Mouse (Mus musculus): Measurements from ENCODE around the gene Cop1. TPM values are rescaled to one million over a fixed set of nuclear protein-coding genes. Genes with fewer than 3 reads are reported as not detected.
"Not testable (repeated sequence)": the region's sequence is repeated elsewhere in the genome, so short reads cannot be mapped to it uniquely, and the experiment has no call there.

Gene Cop1
- 95.5 and 107 TPM in 2 replicates for polyA plus RNA-seq (2014; fragmentation: Nextera tagmentation; extraction: Ambion mirVana)

GRCm38 (mm10) chr1:159231781-159232571 lies at the start of gene Cop1:
TSS of gene Cop1 (plus strand) at chr1:159232320.
- H3K9ac ChIP-seq (ENCODE audit: low read length), result peak within 1 kb of the TSS; percentile 89
- not testable (repeated sequence) for H3K27me3 ChIP-seq (ENCODE audit: control insufficient read depth, insufficient read depth, low read length); H3K9me3 ChIP-seq (ENCODE audit: control insufficient read depth, low read length); H3K36me3 ChIP-seq (ENCODE audit: control insufficient read depth, insufficient read depth, low read length)
- H3K4me3 ChIP-seq (ENCODE audit: control insufficient read depth in 1 of 2, insufficient read depth in 1 of 2, low read depth in 1 of 2, low read length in 2 of 2), result peak within 1 kb of the TSS; percentile 76
- H3K4me2 ChIP-seq (ENCODE audit: low read length), result peak within 1 kb of the TSS; percentile 84
- under 1% methylated on average over 78 of the region's 97 CpGs for WGBS
- H3K27ac ChIP-seq (replicated peaks in 1 of 2; ENCODE audit: control insufficient read depth in 1 of 2, insufficient read depth in 1 of 2, low read depth in 2 of 2, low read length in 2 of 2), result peak within 1 kb of the TSS; percentile 95 to 96
- peak; percentile 98 for ATAC-seq (ENCODE audit: insufficient number of reproducible peaks, insufficient read depth, low FRiP score, low read depth)
- peaks cover 5 to 29% of the 10 kb centered on the region in 2 experiments for H3K4me1 ChIP-seq (ENCODE audit: control insufficient read depth in 2 of 2, insufficient read depth in 2 of 2, low read length in 2 of 2)

DNA sequence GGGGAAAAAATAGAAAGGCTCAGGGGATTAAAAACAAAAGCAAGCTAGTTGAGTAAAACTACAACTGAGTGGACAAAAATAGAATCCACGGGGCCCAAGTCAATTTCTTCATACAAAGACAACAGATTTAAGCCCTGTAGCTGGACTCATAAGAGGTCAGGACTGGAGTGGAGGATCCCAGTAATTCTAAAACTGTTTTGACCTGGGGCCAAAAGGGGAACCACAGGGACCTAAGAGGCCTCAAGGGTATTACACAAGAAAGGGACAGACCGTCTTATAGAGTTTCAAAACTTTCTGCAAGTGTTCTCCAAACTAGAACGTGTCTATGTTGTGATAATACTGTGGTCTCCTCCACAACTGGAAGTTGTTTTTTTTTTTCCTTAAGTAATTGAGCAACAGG lies 45.4 kb upstream of the Cop1 start:
- no peak overlapping the region for H3K27ac ChIP-seq (replicated peaks in 1 of 2; ENCODE audit: control insufficient read depth in 1 of 2, insufficient read depth in 1 of 2, low read depth in 2 of 2, low read length in 2 of 2)
- no peak overlapping the region for H3K9ac ChIP-seq (ENCODE audit: low read length)
- H3K27me3 ChIP-seq (ENCODE audit: control insufficient read depth, insufficient read depth, low read length), result no peaks in the 10 kb centered on the region
- WGBS, result 50% methylated on average over 3 of the region's 3 CpGs
- H3K4me3 ChIP-seq (ENCODE audit: control insufficient read depth in 1 of 2, insufficient read depth in 1 of 2, low read depth in 1 of 2, low read length in 2 of 2), result no peak overlapping the region
- no peaks in the 10 kb centered on the region for H3K36me3 ChIP-seq (ENCODE audit: control insufficient read depth, insufficient read depth, low read length)
- H3K9me3 ChIP-seq (ENCODE audit: control insufficient read depth, low read length), result no peaks in the 10 kb centered on the region
- H3K4me2 ChIP-seq (ENCODE audit: low read length), result no peak overlapping the region
- no peak for ATAC-seq (ENCODE audit: insufficient number of reproducible peaks, insufficient read depth, low FRiP score, low read depth)
- no peaks in the 10 kb centered on the region for H3K4me1 ChIP-seq (ENCODE audit: control insufficient read depth in 2 of 2, insufficient read depth in 2 of 2, low read length in 2 of 2)

DNA sequence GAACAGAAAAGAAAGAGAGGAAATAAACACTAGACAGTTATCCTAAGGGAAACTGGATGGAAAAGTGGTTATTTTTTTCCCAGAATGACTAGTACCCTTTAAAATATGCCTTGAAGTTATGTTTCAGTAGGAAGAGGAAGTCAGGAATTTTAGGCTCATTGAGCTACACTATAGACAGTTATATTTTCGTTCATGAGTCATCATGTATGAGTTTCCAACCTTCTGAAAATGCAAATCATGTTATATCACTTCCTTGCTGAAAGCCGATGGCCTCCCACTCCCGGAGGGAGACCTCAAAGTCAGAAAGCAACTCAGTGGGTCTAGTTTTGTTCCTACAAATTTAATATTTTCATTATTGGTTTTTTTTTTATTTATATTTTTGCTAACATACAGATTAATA lies 33.5 kb upstream of the Cop1 start:
- Histone ChIP-seq H3K4me1 (ENCODE audit: control insufficient read depth in 2 of 2, insufficient read depth in 2 of 2, low read length in 2 of 2) (no peaks in the 10 kb centered on the region), H3K27ac (replicated peaks in 1 of 2; ENCODE audit: control insufficient read depth in 1 of 2, insufficient read depth in 1 of 2, low read depth in 2 of 2, low read length in 2 of 2) (no peak overlapping the region), H3K27me3 (ENCODE audit: control insufficient read depth, insufficient read depth, low read length) (no peaks in the 10 kb centered on the region), H3K9me3 (ENCODE audit: control insufficient read depth, low read length) (no peaks in the 10 kb centered on the region), H3K4me3 (ENCODE audit: control insufficient read depth in 1 of 2, insufficient read depth in 1 of 2, low read depth in 1 of 2, low read length in 2 of 2) (no peak overlapping the region), H3K4me2 (ENCODE audit: low read length) (no peak overlapping the region), H3K36me3 (ENCODE audit: control insufficient read depth, insufficient read depth, low read length) (no peaks in the 10 kb centered on the region), H3K9ac (ENCODE audit: low read length) (no peak overlapping the region)
- 62% methylated on average over 3 of the region's 3 CpGs for WGBS
- ATAC-seq (ENCODE audit: insufficient number of reproducible peaks, insufficient read depth, low FRiP score, low read depth), result no peak

DNA sequence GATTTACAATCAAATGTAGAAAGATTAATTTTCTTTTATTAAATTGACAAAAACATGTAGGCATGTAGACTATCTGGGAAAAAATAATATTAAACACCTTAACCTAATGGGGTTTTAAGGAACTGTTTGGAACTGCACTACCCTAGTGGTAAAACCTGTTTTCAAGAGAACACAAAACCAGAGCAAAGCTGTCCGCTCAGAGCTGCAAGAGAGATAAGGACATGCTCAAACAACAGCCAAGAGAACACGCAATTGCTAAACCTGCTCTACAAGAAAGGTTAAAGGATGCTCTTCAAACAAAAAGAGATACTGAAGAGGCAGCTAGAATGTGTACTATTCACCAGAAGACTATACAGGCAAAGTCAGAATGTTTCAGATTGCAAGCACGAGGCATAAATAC lies 32.5 kb upstream of the Cop1 start:
- Histone ChIP-seq H3K9me3 (ENCODE audit: control insufficient read depth, low read length) (no peaks in the 10 kb centered on the region), H3K27me3 (ENCODE audit: control insufficient read depth, insufficient read depth, low read length) (no peaks in the 10 kb centered on the region), H3K4me1 (ENCODE audit: control insufficient read depth in 2 of 2, insufficient read depth in 2 of 2, low read length in 2 of 2) (no peaks in the 10 kb centered on the region), H3K27ac (replicated peaks in 1 of 2; ENCODE audit: control insufficient read depth in 1 of 2, insufficient read depth in 1 of 2, low read depth in 2 of 2, low read length in 2 of 2) (no peak overlapping the region), H3K4me2 (ENCODE audit: low read length) (no peak overlapping the region), H3K36me3 (ENCODE audit: control insufficient read depth, insufficient read depth, low read length) (no peaks in the 10 kb centered on the region), H3K4me3 (ENCODE audit: control insufficient read depth in 1 of 2, insufficient read depth in 1 of 2, low read depth in 1 of 2, low read length in 2 of 2) (no peak overlapping the region), H3K9ac (ENCODE audit: low read length) (no peak overlapping the region)
- no peak for ATAC-seq (ENCODE audit: insufficient number of reproducible peaks, insufficient read depth, low FRiP score, low read depth)
- 54% methylated on average over 3 of the region's 3 CpGs for WGBS

DNA sequence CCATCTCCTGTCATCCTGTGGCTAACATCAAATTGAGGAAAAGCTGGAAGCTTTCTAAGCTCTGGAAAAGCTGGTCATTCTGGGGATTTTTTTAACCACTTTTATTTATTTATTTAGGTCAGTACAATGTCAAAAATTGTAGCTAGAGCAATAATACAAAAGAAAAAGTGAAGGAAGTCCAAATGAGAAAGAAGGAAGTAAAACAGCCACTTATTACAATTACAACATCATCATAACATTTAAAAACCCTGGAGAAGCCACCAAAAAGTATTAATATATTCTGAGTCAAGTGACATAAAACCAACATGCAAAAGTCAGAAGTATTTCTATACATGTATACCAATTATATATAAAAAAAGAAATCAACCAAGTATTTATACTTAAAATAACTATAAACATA lies 30.9 kb upstream of the Cop1 start:
- Histone ChIP-seq H3K9ac (ENCODE audit: low read length) (no peak overlapping the region), H3K9me3 (ENCODE audit: control insufficient read depth, low read length) (no peaks in the 10 kb centered on the region), H3K36me3 (ENCODE audit: control insufficient read depth, insufficient read depth, low read length) (no peaks in the 10 kb centered on the region), H3K4me3 (ENCODE audit: control insufficient read depth in 1 of 2, insufficient read depth in 1 of 2, low read depth in 1 of 2, low read length in 2 of 2) (no peak overlapping the region), H3K27me3 (ENCODE audit: control insufficient read depth, insufficient read depth, low read length) (no peaks in the 10 kb centered on the region), H3K4me2 (ENCODE audit: low read length) (no peak overlapping the region), H3K4me1 (ENCODE audit: control insufficient read depth in 2 of 2, insufficient read depth in 2 of 2, low read length in 2 of 2) (no peaks in the 10 kb centered on the region), H3K27ac (replicated peaks in 1 of 2; ENCODE audit: control insufficient read depth in 1 of 2, insufficient read depth in 1 of 2, low read depth in 2 of 2, low read length in 2 of 2) (no peak overlapping the region)
- no peak for ATAC-seq (ENCODE audit: insufficient number of reproducible peaks, insufficient read depth, low FRiP score, low read depth)

GRCm38 (mm10) chr1:159211711-159212110 lies 20.4 kb upstream of the Cop1 start:
- ATAC-seq (ENCODE audit: insufficient number of reproducible peaks, insufficient read depth, low FRiP score, low read depth), result no peak
- Histone ChIP-seq H3K4me2 (ENCODE audit: low read length) (no peak overlapping the region), H3K9ac (ENCODE audit: low read length) (no peak overlapping the region), H3K9me3 (ENCODE audit: control insufficient read depth, low read length) (no peaks in the 10 kb centered on the region), H3K36me3 (ENCODE audit: control insufficient read depth, insufficient read depth, low read length) (no peaks in the 10 kb centered on the region), H3K4me3 (ENCODE audit: control insufficient read depth in 1 of 2, insufficient read depth in 1 of 2, low read depth in 1 of 2, low read length in 2 of 2) (no peak overlapping the region), H3K4me1 (ENCODE audit: control insufficient read depth in 2 of 2, insufficient read depth in 2 of 2, low read length in 2 of 2) (no peaks in the 10 kb centered on the region), H3K27me3 (ENCODE audit: control insufficient read depth, insufficient read depth, low read length) (no peaks in the 10 kb centered on the region), H3K27ac (replicated peaks in 1 of 2; ENCODE audit: control insufficient read depth in 1 of 2, insufficient read depth in 1 of 2, low read depth in 2 of 2, low read length in 2 of 2) (no peak overlapping the region)
- WGBS, result 76% methylated on average over 4 of the region's 4 CpGs

DNA sequence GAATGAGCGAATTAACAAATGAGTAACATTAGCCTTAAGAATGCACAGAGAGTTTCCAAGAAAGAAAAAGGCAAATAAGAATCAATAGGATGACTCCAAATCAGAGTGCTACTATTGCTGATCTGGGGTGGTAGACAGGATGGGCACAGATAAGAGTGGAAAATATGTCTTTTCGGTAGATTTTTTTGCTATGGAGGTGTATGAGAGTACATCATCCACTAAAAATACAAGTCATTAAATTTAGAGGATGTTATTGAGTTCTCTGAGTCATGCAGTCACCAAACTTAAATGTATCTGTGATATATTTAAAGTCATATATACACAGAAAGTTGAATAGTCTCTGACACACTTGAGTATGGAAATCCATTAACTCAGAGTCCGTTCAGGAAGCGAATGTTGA lies 14.7 kb upstream of the Cop1 start:
- no peak for ATAC-seq (ENCODE audit: insufficient number of reproducible peaks, insufficient read depth, low FRiP score, low read depth)
- no peaks in the 10 kb centered on the region for H3K9me3 ChIP-seq (ENCODE audit: control insufficient read depth, low read length)
- no peak overlapping the region for H3K4me2 ChIP-seq (ENCODE audit: low read length)
- H3K36me3 ChIP-seq (ENCODE audit: control insufficient read depth, insufficient read depth, low read length), result no peaks in the 10 kb centered on the region
- H3K27me3 ChIP-seq (ENCODE audit: control insufficient read depth, insufficient read depth, low read length), result no peaks in the 10 kb centered on the region
- 84% methylated on average over 4 of the region's 4 CpGs for WGBS
- H3K9ac ChIP-seq (ENCODE audit: low read length), result no peak overlapping the region
- H3K4me1 ChIP-seq (ENCODE audit: control insufficient read depth in 2 of 2, insufficient read depth in 2 of 2, low read length in 2 of 2), result no peaks in the 10 kb centered on the region
- H3K27ac ChIP-seq (replicated peaks in 1 of 2; ENCODE audit: control insufficient read depth in 1 of 2, insufficient read depth in 1 of 2, low read depth in 2 of 2, low read length in 2 of 2), result no peak overlapping the region
- no peak overlapping the region for H3K4me3 ChIP-seq (ENCODE audit: control insufficient read depth in 1 of 2, insufficient read depth in 1 of 2, low read depth in 1 of 2, low read length in 2 of 2)

- H3K9me3 ChIP-seq (ENCODE audit: control insufficient read depth, low read length), result no peaks in the 10 kb centered on the region
- H3K4me3 ChIP-seq (ENCODE audit: control insufficient read depth in 1 of 2, insufficient read depth in 1 of 2, low read depth in 1 of 2, low read length in 2 of 2), result no peak overlapping the region
- H3K27ac ChIP-seq (replicated peaks in 1 of 2; ENCODE audit: control insufficient read depth in 1 of 2, insufficient read depth in 1 of 2, low read depth in 2 of 2, low read length in 2 of 2), result no peak overlapping the region
- ATAC-seq (ENCODE audit: insufficient number of reproducible peaks, insufficient read depth, low FRiP score, low read depth), result no peak
- H3K4me2 ChIP-seq (ENCODE audit: low read length), result no peak overlapping the region
- no peaks in the 10 kb centered on the region for H3K27me3 ChIP-seq (ENCODE audit: control insufficient read depth, insufficient read depth, low read length)
- H3K36me3 ChIP-seq (ENCODE audit: control insufficient read depth, insufficient read depth, low read length), result no peaks in the 10 kb centered on the region
- 60% methylated on average over 2 of the region's 2 CpGs for WGBS
- H3K4me1 ChIP-seq (ENCODE audit: control insufficient read depth in 2 of 2, insufficient read depth in 2 of 2, low read length in 2 of 2), result no peaks in the 10 kb centered on the region; a peak in 1 of 4 replicates
- H3K9ac ChIP-seq (ENCODE audit: low read length), result no peak overlapping the region
These were observed 10.1 kb upstream of the Cop1 start for GRCm38 (mm10) chr1:159222046-159222445.

Data from heart, embryonic 14.5 days (tissue).